Comparison of ENCODE assay signal across 21 mouse cellular contexts in genomic region chr12:70984855-70985550, GRCm38 (mm10). TPM values are rescaled to one million over a fixed set of nuclear protein-coding genes. Genes with fewer than 3 reads are reported as not detected.
DNase-seq lines count a peak whose midpoint lies in the region; ATAC-seq and TF ChIP-seq lines count a peak whose summit lies in the region.
"Had no signal": no experiment of that assay in that cellular context is flagged by ENCODE, and none has a peak within 500 bp of the region (broad histone marks: within the 10 kb centered on the region; RNA-seq: fewer than 3 reads in every experiment).

No protein-coding gene starts in this region.

- no peaks in the 10 kb centered on the region for H3K27me3 ChIP-seq in lung, postnatal 0 days (replicated peaks; ENCODE audit: insufficient read depth, low read length)
- H3K27me3 ChIP-seq: embryonic facial prominence, embryonic 13.5 days; embryonic facial prominence, embryonic 15.5 days; forebrain, embryonic 13.5 days; forebrain, embryonic 15.5 days had no signal

- peak; percentile 56 for DNase-seq in heart, adult 11 months
- DNase-seq in heart, postnatal 10 days = no peak
- DNase-seq in lung, postnatal 0 days (ENCODE audit: low spot score) = peak; percentile 88
- no peak for DNase-seq in lung, adult 18-20 months
- peak; percentile 73 for DNase-seq in skeletal muscle tissue, adult 2 months (ENCODE audit: low read depth, low spot score)
- DNase-seq: adrenal gland, adult 2 months; adrenal gland, postnatal 10 days; adrenal gland, postnatal 25 days; cerebellum, adult 11 months; cerebellum, adult 18-20 months; cerebellum, adult 8-10 months; cerebellum, adult 9-11 months; cerebellum, postnatal 14 days; cerebellum, postnatal 36 days; embryo, embryonic 11 days had no signal

- intact Hi-C loops in heart, postnatal 10 days (cut with DNase I) = no loop called here

- H3K4me3 ChIP-seq in lung, postnatal 0 days (ENCODE audit: low read depth, low read length) = no peak overlapping the region
- H3K4me3 ChIP-seq: embryonic facial prominence, embryonic 13.5 days; embryonic facial prominence, embryonic 15.5 days; erythroblast, embryonic 14.5 days; forebrain, embryonic 13.5 days; forebrain, embryonic 15.5 days had no signal

- 76% methylated on average over 7 of the region's 7 CpGs for WGBS in lung, postnatal 0 days

- TF ChIP-seq CTCF in lung, postnatal 0 days (IDR thresholded peaks at IDR 0.05) = no peak

- H3K4me1 ChIP-seq in lung, postnatal 0 days (ENCODE audit: insufficient read depth, low read depth, low read length) = no peaks in the 10 kb centered on the region
- H3K4me1 ChIP-seq: embryonic facial prominence, embryonic 13.5 days; embryonic facial prominence, embryonic 15.5 days; forebrain, embryonic 13.5 days; forebrain, embryonic 15.5 days had no signal

- no peak overlapping the region for H3K4me2 ChIP-seq in lung, postnatal 0 days (replicated peaks; ENCODE audit: low read depth, low read length)
- H3K4me2 ChIP-seq: embryonic facial prominence, embryonic 13.5 days; embryonic facial prominence, embryonic 15.5 days; forebrain, embryonic 13.5 days; forebrain, embryonic 15.5 days had no signal

- TF ChIP-seq EP300 in lung, postnatal 0 days (IDR thresholded peaks at IDR 0.05) = peak; percentile 70

- no peak overlapping the region for H3K9ac ChIP-seq in lung, postnatal 0 days (replicated peaks; ENCODE audit: low read depth)
- H3K9ac ChIP-seq: embryonic facial prominence, embryonic 13.5 days; embryonic facial prominence, embryonic 15.5 days; forebrain, embryonic 13.5 days; forebrain, embryonic 15.5 days had no signal

- peak; percentile 94 for ATAC-seq in lung, postnatal 0 days
- no peak for ATAC-seq in erythroid progenitor cell, adult 5-6 weeks (replicated peaks; ENCODE audit: low FRiP score, poor library complexity, severe bottlenecking)
- ATAC-seq: forebrain, embryonic 13.5 days; forebrain, embryonic 15.5 days had no signal

- H3K9me3 ChIP-seq in lung, postnatal 0 days (ENCODE audit: low read length) = no peaks in the 10 kb centered on the region
- H3K9me3 ChIP-seq: embryonic facial prominence, embryonic 13.5 days; embryonic facial prominence, embryonic 15.5 days; forebrain, embryonic 13.5 days; forebrain, embryonic 15.5 days had no signal

- H3K36me3 ChIP-seq in lung, postnatal 0 days (ENCODE audit: insufficient read depth, low read length) = peaks cover 34% of the 10 kb centered on the region

- no peak overlapping the region for H3K27ac ChIP-seq in lung, postnatal 0 days (ENCODE audit: low read length)
- H3K27ac ChIP-seq: embryonic facial prominence, embryonic 13.5 days; embryonic facial prominence, embryonic 15.5 days; forebrain, embryonic 13.5 days; forebrain, embryonic 15.5 days had no signal

RNA-seq across cellular contexts. Expression of gene Psma3, which starts 10.6 kb away (rescaled TPM):
- 100 to 1,000 TPM; 238 to 252 TPM for total RNA-seq in heart, postnatal 10 days (2021)
- 375 and 418 TPM in 2 replicates for polyA plus RNA-seq in lung, postnatal 0 days (2015; fragmentation: Nextera tagmentation; extraction: Ambion mirVana)
- 161 and 236 TPM in 2 replicates for total RNA-seq in erythroid progenitor cell, adult 5-6 weeks (2015; ENCODE audit: low replicate concordance)
- total RNA-seq in erythroid progenitor cell, adult 5-6 weeks (2017; ENCODE audit: low replicate concordance) = 151 and 160 TPM in 2 replicates

RNA-seq across cellular contexts. Expression of gene Arid4a, which starts 30.8 kb away (rescaled TPM):
- total RNA-seq in heart, postnatal 10 days (2021) = 10 to 100 TPM; 14.0 to 15.5 TPM
- 42.9 and 45.1 TPM in 2 replicates for polyA plus RNA-seq in lung, postnatal 0 days (2015; fragmentation: Nextera tagmentation; extraction: Ambion mirVana)
- total RNA-seq in erythroid progenitor cell, adult 5-6 weeks (2015; ENCODE audit: low replicate concordance) = 44.7 and 54.1 TPM in 2 replicates
- 92.0 and 107 TPM in 2 replicates for total RNA-seq in erythroid progenitor cell, adult 5-6 weeks (2017; ENCODE audit: low replicate concordance)

RNA-seq across cellular contexts. Expression of gene Actr10, which starts 47.3 kb away (rescaled TPM):
- 100 to 1,000 TPM; 166 to 172 TPM for total RNA-seq in heart, postnatal 10 days (2021)
- polyA plus RNA-seq in lung, postnatal 0 days (2015; fragmentation: Nextera tagmentation; extraction: Ambion mirVana) = 192 and 206 TPM in 2 replicates
- 47.2 and 48.6 TPM in 2 replicates for total RNA-seq in erythroid progenitor cell, adult 5-6 weeks (2015; ENCODE audit: low replicate concordance)
- total RNA-seq in erythroid progenitor cell, adult 5-6 weeks (2017; ENCODE audit: low replicate concordance) = 11.7 and 11.9 TPM in 2 replicates

Comparison
In these comparisons a context has a peak if more than half of its experiments do, and no peak if none do; other contexts are left out.
1. DNase-seq: peak in heart, adult 11 months (single experiment), lung, postnatal 0 days (single experiment) and skeletal muscle tissue, adult 2 months (single experiment); none in heart, postnatal 10 days (0 of 2) and lung, adult 18-20 months (0 of 2).